ENCODE assay signal across 23 mouse cellular contexts in the genomic region with DNA sequence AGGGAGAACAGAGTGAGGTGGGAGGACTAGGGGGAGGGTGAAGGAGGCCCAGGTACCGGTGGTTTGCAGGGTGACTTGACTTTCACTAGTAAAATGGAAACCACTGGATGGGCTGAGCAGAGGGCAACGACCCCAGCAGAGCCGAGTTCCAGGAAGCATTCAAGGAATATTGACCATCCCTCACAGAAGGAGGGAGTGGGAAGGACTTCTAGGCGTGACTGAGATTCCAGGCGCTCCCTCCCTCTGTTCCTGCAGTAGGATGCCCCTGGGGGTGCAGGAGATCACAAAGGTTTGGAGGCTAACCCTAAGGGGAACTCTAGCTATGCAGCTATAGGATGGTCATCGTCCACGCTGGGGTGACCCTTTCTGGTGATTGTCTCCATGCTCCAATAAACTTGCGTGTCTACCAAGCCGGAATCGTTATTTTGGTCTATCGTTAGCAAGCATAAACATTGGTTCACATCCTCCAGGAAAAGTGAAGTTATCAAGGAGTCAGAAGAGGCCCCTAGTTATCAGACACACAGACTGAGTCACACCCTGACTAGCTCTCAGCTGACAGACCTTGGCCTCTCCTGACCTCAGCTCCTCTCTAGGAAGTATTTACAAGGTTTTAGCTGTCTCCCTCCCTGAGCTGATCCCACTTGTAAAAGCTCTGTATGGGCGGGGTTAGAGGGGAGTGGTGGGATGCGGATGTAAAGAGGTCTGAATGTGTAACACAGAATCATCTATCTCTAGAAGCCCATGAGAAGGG. TPM values are rescaled to one million over a fixed set of nuclear protein-coding genes. Genes with fewer than 3 reads are reported as not detected.
DNase-seq lines count a peak whose midpoint lies in the region; ATAC-seq and TF ChIP-seq lines count a peak whose summit lies in the region.
"Had no signal": no experiment of that assay in that cellular context is flagged by ENCODE, and none has a peak within 500 bp of the region (broad histone marks: within the 10 kb centered on the region; RNA-seq: fewer than 3 reads in every experiment).

No protein-coding gene starts in this region.

- H3K4me1 ChIP-seq in intestine, postnatal 0 days (replicated peaks; ENCODE audit: control insufficient read depth, insufficient read depth, low read length), result peaks cover 7% of the 10 kb centered on the region

- TF ChIP-seq CTCF in intestine, postnatal 0 days (IDR thresholded peaks at IDR 0.05; ENCODE audit: low read depth), result no peak

- H3K4me3 ChIP-seq in intestine, postnatal 0 days (ENCODE audit: low read depth, low read length), result no peak overlapping the region
- H3K4me3 ChIP-seq: forebrain, embryonic 12.5 days; heart, embryonic 15.5 days; hindbrain, embryonic 10.5 days; megakaryocyte, embryonic 14.5 days; neural tube, embryonic 13.5 days had no signal

- H3K36me3 ChIP-seq in intestine, postnatal 0 days (ENCODE audit: control insufficient read depth, insufficient read depth), result no peaks in the 10 kb centered on the region
- H3K36me3 ChIP-seq: forebrain, embryonic 12.5 days; heart, embryonic 15.5 days; hindbrain, embryonic 10.5 days; neural tube, embryonic 13.5 days had no signal

- peak overlapping the region; percentile 28; the same call in 1 of the 2 replicates for H3K4me2 ChIP-seq in intestine, postnatal 0 days (replicated peaks; ENCODE audit: low read depth)
- H3K4me2 ChIP-seq: forebrain, embryonic 12.5 days; heart, embryonic 15.5 days; neural tube, embryonic 13.5 days had no signal

- no peaks in the 10 kb centered on the region for H3K9me3 ChIP-seq in intestine, postnatal 0 days (ENCODE audit: control insufficient read depth)
- H3K9me3 ChIP-seq: heart, embryonic 15.5 days; neural tube, embryonic 13.5 days had no signal

- H3K27ac ChIP-seq in intestine, postnatal 0 days (ENCODE audit: low read depth, low read length), result peak overlapping the region; percentile 63
- H3K27ac ChIP-seq: forebrain, embryonic 12.5 days; heart, embryonic 15.5 days; hindbrain, embryonic 10.5 days; kidney, postnatal 0 days; neural tube, embryonic 13.5 days had no signal

- H3K27me3 ChIP-seq in intestine, postnatal 0 days (replicated peaks; ENCODE audit: control insufficient read depth, insufficient read depth, low read length), result no peaks in the 10 kb centered on the region
- H3K27me3 ChIP-seq: heart, embryonic 15.5 days; neural tube, embryonic 13.5 days had no signal

- DNase-seq in 3T3-L1 (ENCODE audit: low read depth, low spot score), result peak; percentile 25
- peak; percentile 46 for DNase-seq in ES-CJ7 (ENCODE audit: low read depth, low spot score)
- peak; percentile 24 for DNase-seq in adrenal gland, postnatal 25 days
- DNase-seq in thymus, postnatal 4 days, result no peak
- DNase-seq in spleen, postnatal 4 days (ENCODE audit: low spot score in 2 of 2), result no peak
- no peak for DNase-seq in cerebellum, postnatal 4 days (ENCODE audit: low spot score in 2 of 2)
- DNase-seq: lung, postnatal 10 days; spleen, adult 18-20 months; thymus, postnatal 36 days had no signal

- no peak overlapping the region for H3K9ac ChIP-seq in intestine, postnatal 0 days (ENCODE audit: low read depth, low read length)
- H3K9ac ChIP-seq: forebrain, embryonic 12.5 days; heart, embryonic 15.5 days; neural tube, embryonic 13.5 days had no signal

- ATAC-seq in intestine, postnatal 0 days, result peak; percentile 63
- ATAC-seq: inflammation-experienced regulatory T-cells, adult 6 months; Patski had no signal

- WGBS in intestine, postnatal 0 days, result 19% methylated on average over 13 of the region's 13 CpGs

RNA-seq across cellular contexts. Expression of a gene that starts 2.0 kb away (rescaled TPM):
- 46.2 and 57.5 TPM in 2 replicates for total RNA-seq in adrenal gland, postnatal 25 days (2021)
- 68.7 and 71.6 TPM in 2 replicates for polyA plus RNA-seq in intestine, postnatal 0 days (2015; fragmentation: Nextera tagmentation; extraction: Ambion mirVana)

RNA-seq across cellular contexts. Expression of a gene that starts 34.1 kb away (rescaled TPM):
- 6.1 and 6.7 TPM in 2 replicates for total RNA-seq in adrenal gland, postnatal 25 days (2021)
- polyA plus RNA-seq in intestine, postnatal 0 days (2015; fragmentation: Nextera tagmentation; extraction: Ambion mirVana), result 0.94 and 1.0 TPM in 2 replicates
- total RNA-seq: common myeloid progenitor, adult 5-6 weeks; granulocyte monocyte progenitor cell, adult 5-6 weeks had no signal

RNA-seq across cellular contexts. Expression of a gene that starts 35.4 kb away (rescaled TPM):
- 1.1 and 23.3 TPM in 2 replicates for total RNA-seq in adrenal gland, postnatal 25 days (2021)
- 0.85 and 1.2 TPM in 2 replicates for polyA plus RNA-seq in intestine, postnatal 0 days (2015; fragmentation: Nextera tagmentation; extraction: Ambion mirVana)
- total RNA-seq: common myeloid progenitor, adult 5-6 weeks; granulocyte monocyte progenitor cell, adult 5-6 weeks had no signal
- polyA plus RNA-seq: inflammation-experienced regulatory T-cells, adult 6 months; Patski had no signal

RNA-seq across cellular contexts. Expression of a gene that starts 39.8 kb away (rescaled TPM):
- total RNA-seq in adrenal gland, postnatal 25 days (2021), result not detected in 2 replicates
- polyA plus RNA-seq in intestine, postnatal 0 days (2015; fragmentation: Nextera tagmentation; extraction: Ambion mirVana), result not detected in 2 replicates
- total RNA-seq: adrenal gland, adult 18-20 months; common myeloid progenitor, adult 5-6 weeks; granulocyte monocyte progenitor cell, adult 5-6 weeks had no signal
- polyA plus RNA-seq: forebrain, embryonic 12.5 days; heart, embryonic 15.5 days; hindbrain, embryonic 10.5 days; inflammation-experienced regulatory T-cells, adult 6 months; kidney, postnatal 0 days; Patski had no signal

RNA-seq across cellular contexts. Expression of a gene that starts 41.4 kb away (rescaled TPM):
- not detected in 2 replicates for total RNA-seq in adrenal gland, postnatal 25 days (2021)
- polyA plus RNA-seq in intestine, postnatal 0 days (2015; fragmentation: Nextera tagmentation; extraction: Ambion mirVana), result 31.4 and 36.6 TPM in 2 replicates
- total RNA-seq: adrenal gland, adult 18-20 months; common myeloid progenitor, adult 5-6 weeks; granulocyte monocyte progenitor cell, adult 5-6 weeks; left cerebral cortex, postnatal 14 days had no signal
- polyA plus RNA-seq: embryonic facial prominence, embryonic 14.5 days; forebrain, embryonic 12.5 days; heart, embryonic 15.5 days; hindbrain, embryonic 10.5 days; inflammation-experienced regulatory T-cells, adult 6 months; neural tube, embryonic 13.5 days had no signal

Comparison
In these comparisons a context has a peak if more than half of its experiments do, and no peak if none do; other contexts are left out.
1. DNase-seq: peak in 3T3-L1 (single experiment), ES-CJ7 (single experiment) and adrenal gland, postnatal 25 days (single experiment); none in thymus, postnatal 4 days (single experiment), spleen, postnatal 4 days (0 of 2) and cerebellum, postnatal 4 days (0 of 2).